Mouse (Mus musculus): Measurements from ENCODE around the gene Zbtb16. TPM values are rescaled to one million over a fixed set of nuclear protein-coding genes. Genes with fewer than 3 reads are reported as not detected.

Zbtb16 gene
- polyA plus RNA-seq, 2 experiments from 2014 or later = not detected

DNA sequence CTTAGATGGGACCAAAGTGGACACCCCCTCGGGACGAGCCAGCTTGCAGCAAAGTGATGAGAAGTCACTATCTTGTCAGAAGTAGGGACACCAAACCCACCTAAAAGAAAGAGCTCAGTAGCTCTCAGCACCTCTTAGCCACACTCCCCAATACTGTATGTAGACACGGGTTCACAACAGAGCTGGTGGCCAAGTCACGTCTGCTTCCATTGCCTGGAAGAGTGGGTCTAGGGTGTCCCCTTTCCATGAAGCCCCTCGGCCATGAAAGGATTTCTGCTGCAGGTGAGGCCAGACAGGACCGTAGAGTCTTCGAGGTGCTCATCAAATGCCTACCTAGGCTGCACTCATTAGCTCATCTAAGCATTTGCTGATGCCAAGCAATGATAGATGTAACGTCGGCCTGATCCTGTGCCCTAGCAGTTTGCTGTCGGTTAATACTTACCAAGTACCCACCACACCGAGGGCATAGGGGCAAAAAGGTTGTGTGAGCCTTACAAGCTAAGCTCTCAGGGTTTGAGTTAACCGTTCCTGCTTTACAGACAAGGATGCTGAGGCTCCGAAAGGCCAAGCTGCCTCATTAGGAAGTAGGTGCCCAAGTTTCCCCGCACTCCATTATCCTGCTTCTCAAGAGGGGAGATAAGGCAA lies 94.5 kb downstream of the Zbtb16 start:
- ATAC-seq = no peak

DNA sequence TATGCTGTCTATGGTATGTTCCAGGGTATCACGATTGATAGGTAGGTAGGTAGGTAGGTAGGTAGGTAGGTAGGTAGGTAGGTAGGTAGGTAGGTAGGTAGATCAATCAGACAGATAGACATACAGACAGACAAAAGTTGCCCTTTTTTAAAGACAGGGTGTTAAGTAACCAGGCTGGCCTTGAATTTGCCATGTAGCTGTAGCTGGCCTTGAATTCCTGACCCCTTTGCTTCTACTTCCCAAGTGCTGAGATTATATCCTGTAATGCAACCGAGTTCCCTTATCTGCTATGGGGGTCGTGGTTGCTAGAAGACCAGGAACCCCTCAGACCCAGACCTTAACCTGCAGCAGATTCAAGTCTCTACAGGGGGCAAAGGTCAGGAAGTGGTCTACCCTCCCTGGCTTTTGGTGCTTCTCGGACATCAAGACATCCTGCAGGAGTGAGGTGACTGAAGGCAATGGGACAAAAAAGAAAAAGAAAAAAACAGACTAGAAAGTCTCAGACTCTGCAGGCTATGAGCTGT lies 95.2 kb downstream of the Zbtb16 start:
- ATAC-seq = no peak

DNA sequence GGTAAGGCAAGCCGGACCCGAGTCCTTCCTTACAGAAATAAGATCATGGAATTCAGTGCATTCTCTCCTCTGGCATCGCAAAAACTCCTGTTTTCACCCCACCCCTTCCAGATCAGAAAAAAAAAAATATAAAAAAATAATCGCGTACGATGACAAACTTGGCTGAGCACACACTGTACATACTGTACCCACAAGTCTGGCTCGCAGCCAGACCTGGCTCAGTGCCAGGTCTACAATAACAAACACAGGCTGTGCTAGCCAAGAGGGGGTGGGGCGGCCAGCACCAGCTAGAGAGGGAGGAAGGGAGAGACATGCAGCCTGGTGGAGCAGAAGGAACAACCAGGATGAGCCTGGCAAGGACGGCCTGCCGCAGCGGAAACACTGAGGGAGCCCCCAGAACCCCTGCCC lies 95.9 kb downstream of the Zbtb16 start:
- ATAC-seq = peak; percentile 98

DNA sequence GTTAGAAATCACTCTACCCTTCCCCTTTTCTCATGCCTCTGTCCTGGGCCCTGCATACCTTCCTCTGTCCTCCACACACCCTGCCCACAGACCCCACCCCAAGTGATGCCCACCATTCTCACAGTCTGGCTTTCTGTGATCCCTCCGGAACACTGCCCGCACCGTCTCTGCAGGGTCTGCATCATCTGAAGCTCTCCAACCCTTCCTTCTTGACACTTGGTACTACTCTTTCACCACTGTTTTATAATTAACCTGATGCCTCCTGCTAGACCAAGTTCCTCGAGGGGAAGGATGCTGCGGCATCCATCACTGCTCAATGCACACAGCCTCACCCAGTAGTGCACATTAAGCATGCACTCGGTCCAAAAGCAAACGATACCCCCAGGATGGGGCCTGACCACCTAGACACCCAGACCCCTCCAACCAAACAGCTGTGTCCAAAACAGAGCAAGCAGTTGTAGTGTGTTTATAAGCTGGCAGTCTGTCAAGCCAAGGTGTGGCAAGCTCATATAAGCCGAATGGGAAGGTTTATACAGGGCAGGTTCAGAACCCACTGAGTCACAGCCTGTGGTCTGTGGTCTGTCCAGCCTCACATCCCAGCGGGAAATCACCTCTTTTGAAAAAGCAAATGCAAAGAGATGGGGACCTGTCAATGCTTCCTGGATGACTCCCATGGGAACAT lies 97.1 kb downstream of the Zbtb16 start:
- ATAC-seq = no peak

DNA sequence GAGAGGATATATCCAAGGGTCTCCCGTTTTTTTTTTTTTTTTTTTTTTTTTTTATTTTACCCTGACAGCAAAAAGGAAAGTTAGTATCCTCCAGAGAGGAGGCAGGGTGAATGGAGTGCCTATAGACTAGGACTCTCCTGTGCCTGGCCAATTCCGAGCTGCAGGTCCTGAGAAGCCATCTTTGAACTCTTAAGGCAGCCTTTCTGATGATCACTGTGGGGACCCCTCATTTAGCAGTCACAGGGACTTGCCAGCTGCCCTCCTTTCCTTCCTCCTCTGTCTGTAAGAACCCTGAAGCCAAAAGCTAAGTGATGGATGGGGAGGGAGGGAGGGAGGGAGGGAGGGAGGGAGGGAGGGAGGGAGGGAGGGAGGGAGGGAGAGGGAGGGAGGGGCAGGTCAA lies 98.1 kb downstream of the Zbtb16 start:
- no peak for ATAC-seq

DNA sequence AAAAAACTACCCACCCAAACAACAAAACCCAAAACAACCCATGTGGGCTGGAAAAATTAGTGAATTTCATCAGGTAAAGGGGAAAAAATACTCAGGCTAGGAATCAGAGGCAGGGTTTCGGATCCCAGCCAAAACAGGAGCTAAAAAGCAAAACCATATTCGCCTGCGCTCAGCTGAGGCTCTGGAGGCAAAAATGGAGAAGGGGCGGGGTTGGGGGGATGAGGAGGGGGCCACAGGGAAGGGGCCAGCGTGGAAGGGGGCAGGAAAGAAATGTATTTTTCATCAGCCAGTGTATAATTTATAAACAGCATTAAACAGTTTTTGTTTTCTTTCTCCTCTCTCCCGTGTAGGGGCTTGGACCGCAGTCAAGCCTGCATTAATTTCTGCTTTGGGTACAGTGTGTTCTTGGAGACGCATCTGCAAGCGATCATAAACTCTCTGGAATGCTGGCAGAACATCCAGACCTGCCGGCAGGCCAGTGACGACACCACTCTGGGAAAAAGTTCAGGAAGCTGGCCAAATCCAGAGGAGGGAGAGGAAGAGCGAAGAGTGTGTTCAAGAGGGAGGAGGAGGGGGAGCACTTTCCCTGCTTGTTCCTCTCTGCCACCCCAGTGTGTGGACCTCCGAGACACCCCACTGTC lies 98.7 kb downstream of the Zbtb16 start:
- no peak for ATAC-seq

DNA sequence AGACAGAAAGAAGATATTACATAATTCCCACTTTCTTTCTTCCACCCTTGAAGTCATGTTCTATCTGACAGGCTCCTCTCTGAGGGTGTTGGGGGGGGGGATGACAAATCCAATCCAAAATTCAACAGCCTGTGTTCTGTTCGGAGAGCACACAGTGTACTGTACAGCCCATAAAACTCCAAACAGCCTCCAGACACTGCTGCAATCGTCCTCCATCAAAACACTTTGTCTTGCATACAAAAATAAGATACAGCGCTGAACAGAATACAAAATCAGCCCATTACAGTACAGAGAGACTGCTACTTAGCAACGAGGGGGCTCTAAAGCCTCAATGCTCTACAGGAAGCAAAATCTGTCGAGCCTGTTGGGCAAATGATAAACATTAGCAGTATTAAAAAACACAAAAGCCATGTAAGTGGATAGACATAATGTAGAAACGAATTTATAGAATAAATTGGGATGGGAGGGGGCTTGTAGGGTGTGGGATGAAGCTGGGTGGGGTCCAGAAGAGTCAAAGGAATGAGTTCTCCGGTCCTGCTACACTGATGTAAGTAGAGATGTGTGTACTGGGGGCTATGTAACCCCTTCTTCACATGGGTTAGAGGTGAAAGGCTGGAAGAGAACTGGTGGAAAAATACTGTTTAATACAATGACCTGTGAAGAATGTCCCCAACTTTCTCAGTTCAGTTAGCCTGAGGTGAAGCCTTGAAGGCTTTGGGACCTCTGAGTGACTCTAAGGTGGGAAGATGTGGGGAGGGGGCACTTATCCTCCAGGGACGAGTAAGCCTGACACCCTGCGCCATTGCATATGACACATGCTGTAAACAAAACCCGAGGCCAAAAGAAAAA lies 99.4 kb downstream of the Zbtb16 start:
- ATAC-seq = no peak

DNA sequence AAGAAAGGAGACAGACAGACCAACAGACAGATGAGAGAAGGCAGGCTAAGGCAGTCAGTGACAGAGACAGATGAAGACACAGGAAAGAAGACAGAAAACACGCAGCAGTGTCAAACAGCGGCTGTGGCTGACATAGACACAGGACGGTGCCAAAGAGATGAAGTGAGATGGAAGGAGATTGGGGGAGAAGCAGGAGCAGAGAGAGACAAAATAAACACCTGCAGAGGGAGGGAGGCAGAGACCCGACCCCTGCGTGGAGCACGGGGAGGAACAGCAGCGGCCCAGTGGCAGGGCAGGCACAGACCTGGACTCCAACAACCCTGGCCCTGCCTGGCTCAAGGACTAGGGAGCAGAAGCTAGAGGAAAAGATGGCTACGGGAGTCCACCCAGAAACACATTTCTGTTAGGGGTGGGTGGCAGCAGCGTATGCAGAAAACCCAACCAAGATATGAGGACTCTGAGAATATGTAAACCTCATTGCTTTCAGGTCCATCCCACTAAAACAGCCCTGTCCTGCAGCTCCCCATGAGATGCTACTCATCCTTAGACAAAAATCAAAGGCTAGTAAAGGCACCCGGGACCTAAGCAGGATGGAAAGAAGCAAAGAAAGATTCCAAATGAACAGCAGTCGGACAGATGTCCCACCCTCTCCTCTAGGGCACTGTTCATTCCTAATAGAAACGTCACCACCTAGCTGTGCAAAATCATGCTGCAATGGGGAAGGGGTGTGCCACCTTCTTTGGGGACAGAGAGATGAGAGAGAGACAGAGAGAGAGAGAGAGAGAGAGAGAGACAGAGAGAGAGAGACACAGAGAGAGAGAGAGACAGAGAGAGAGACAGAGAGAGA lies 100.3 kb downstream of the Zbtb16 start:
- ATAC-seq = no peak

DNA sequence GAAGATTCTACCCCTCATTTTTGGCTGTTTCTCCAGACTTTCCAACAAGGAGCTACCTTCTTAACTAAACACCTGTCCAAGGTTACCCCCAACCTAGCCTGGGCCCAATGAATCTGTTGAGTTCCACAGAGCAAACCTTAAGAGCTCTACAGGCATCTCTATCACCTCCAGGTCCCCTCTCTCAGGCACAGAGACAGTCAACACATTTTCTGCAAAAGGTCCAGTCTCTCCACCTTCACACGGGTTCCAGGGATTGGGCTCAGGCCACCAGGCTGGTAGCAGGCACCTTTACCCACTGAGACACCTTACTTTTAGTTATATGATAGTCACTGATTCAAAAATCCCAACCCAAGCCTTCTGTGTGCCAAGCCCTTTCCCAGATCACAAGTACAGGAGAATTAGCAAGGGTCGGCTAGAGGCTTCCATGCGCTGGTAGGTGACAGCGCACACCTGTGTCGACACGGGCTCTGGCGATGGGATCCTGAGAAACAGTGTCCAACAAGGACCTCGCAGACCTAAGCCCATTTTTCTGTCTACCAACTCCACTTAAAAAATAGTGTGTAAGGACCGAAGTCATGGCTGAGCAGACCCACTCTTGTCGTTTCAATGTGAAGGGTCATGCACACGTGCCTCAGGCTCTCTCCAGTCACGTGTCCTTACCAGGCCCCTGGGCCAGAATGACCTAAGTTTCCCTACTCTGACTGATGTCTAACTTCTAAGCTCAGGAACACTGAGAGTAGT lies 101.1 kb downstream of the Zbtb16 start:
- no peak for ATAC-seq

DNA sequence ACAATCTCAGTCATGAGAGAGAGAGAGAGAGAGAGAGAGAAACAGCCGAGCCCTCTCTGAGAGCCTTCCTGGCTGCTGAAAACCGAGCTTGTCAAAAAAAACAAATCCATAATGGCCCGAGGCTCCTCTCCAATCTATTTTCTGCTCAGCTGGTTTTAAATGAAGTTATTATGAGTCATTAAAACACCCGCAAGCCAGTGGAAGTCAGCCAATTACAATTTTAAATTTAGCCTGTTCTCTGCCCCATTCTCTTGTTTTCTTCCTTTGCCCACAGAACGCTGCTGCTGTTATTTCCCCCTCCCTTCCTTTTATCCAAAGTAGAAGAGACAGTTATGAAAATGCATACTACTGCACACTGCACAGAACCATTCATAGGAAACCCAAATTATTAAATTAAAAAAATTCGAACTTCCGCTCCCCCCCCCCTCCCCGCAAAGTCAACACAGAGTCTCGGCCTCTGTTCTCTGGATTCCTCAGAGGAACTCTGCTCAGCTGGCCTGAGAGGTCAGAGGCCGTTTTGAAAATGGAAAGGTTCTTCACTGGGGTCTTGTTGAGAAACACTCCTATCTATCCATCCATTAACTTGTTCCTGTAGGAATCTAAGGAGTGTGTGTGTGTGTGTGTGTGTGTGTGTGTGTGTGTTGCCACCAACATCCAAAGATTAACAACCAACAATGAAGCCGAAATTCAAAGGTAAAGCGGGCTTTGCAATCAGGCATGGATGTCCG lies 102.0 kb downstream of the Zbtb16 start:
- peak; percentile 32 for ATAC-seq

DNA sequence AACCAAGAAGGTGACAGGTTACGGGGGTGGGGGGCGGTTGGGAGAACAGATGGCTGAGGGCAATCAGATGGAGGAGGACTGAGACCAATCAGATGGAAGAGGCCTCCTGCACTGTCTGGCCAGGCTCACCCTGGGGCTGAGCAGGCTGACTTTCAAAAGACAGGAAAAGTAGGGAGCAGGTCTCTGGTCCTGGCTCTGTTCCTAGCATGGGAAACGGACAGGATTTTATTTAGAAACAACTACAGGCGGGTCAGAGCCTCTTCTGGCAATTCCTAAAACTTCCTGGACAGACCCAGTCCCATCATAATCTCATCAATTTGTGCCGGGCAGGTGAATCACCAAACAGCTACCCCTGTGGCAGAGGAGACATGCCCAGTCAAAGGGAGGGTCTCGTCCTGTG lies 102.9 kb downstream of the Zbtb16 start:
- no peak for ATAC-seq

DNA sequence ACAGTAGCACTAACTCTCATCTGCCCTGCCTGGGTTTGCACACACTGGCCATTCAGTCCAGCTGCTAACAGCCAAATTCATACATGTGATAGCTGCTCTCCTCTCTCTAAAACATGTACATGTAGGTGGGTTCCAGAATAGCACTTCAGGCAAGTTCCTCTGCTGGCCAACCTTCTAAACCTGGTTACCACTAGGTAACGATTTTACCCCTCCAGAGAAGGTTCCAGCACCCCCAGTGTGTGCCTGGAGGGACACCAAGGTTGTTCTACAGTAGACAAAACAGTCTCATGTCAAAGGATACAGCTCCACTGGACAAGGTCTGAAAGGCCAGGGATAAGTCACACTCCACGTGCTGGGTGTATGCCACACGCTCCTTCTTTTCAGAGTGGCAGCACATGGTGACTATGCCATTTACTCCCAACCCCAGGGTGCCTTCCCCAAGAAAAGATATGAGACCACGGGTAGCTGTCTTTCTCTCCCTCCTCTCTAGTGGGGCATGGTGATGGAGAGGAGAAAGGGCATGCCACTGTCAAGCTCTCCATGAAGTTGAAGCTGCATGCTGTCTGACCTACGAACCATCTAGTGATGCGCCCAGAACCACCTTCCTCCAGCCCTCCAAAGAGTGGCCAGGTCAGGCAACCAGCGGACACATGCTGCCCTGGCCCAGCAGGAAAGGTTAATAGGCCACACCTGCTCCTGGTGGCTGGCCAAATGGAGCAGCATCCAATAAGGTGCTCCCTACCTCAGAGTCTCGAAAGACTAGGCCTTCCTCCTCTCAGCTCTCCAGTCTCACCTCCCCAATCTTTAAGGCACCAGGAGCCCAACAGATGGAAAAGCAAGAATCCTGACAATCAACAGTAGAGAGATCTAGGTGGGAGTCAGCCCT lies 104.1 kb downstream of the Zbtb16 start:
- ATAC-seq = no peak

DNA sequence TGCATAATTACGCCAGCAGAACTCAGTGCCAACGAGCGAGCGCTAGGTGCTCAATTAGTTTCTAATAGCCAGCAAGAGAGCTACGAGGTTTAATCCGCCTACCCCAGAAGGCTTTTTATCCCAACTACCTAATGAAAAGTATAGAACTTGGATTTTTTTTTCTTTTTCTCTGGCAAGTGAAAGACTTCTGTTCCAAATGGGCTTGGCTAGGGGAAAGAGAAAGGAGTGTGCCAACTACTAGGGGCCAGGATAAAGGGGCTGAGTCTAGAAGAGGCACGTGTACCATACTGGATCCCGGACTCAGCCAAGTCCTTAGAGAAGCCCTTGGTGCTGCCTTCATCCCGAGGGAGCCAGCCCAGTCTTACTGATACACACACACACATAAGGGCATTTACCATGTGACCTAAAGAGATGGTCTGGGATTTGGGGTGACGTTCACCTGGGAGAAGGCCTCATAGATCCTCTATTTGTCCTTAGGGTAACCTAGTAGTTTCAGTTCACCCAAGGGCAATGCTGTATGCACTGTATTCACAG lies 105.5 kb downstream of the Zbtb16 start:
- ATAC-seq = no peak

DNA sequence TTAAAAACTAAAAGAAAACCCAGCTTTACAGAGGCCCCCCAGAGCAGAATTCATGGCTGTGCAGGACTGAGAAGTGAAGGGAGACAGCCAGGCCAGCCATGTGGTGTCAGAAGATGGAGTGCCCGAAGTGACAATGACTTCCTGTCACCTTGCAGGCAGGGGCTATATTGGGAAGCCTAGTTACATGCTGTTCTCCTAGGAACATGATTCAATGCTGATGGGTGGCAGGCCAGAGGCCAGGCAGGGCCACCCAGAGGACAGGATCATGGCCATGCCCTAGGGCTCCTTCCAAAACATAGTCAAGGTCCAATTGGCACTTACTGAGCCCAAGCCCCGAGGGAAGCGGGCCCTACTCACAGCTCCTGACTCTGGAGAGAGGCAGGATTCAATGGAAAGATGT lies 106.6 kb downstream of the Zbtb16 start:
- ATAC-seq = no peak

DNA sequence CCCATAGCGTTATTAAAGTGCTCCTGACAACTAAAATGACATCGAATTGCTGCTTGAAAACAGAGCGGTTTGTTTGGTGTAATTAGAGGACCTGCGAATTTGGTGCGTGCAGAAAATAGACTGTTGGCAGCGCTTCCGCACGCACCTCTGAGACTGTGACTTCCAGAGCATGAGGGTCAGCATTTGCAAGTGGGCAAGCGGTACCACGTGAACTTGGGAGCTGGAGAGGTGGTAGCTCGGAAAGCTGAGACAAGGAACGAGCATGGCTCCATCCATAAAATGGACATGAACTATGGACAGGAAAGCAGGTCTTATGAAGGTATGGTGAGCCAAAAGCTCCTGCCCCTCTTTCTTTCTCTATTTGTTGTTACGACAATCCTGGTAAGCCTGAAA lies 107.3 kb downstream of the Zbtb16 start:
- ATAC-seq = no peak

DNA sequence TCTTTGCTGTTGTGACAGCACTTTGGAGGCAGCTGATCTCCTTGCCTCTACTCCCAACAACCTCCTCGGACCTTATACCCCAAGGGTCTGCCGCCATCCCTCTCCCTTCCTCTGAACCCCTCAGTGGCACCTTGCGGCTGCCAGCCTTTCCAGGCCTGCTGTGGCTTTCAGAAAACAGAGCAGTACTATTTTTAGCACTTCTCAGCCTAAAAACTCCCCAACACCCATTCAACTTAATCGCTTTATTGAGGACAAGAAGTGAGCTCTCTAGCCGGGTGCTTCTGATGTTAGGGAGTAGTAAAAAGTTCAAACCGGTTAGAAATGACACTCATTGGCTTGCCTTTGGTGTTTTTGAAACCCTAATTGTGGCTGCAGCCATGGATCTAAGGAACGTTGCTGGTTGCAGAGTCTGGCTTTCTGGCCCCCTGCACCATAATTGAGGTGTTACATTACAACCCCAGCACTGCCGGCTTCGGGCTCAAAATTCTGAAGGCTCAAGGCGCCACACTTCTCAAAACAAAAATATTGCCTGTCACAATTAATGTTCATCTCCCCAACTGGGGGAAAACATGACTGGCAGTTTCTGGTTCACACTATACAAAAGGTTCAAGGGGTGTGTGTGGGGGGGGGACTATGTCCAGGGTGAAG lies 107.8 kb downstream of the Zbtb16 start:
- no peak for ATAC-seq

DNA sequence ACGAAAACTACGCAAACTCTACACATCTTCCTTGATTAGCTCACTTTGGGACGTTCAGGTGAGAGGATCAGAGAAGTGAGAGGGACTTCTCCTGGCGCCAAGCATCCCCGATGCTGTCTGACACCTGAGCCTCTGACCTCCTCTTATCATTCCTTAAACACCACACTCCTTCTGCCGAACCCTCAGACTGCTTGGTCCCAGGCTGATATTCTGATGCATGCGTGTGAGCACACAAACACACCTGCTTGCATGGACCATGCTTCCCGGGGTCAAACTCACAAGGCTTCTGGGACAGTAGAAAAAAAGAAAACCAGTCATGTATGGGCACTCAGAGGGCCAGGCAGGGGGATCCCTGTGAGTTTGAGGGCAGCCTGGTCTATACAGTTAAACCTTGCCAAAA lies 109.7 kb downstream of the Zbtb16 start:
- no peak for ATAC-seq

DNA sequence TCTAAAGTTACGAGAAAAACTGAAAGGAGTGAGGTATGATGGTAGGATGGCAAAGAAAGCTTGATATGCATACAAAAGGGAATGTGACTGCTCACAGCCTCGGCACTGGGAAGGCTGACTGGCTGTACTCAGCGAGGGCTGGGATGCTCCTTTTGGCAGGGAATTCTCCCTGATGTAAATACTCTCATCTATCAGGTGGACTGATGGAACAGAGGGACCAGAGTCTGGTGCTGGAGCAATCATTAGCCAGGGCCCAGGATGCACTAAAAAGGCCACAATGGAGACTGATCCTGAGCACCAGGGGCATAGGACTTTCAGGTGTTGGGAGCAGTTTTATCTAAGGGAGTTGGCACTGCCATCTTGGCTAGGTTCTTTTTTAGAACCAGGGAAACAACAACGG lies 110.1 kb downstream of the Zbtb16 start:
- ATAC-seq = no peak

DNA sequence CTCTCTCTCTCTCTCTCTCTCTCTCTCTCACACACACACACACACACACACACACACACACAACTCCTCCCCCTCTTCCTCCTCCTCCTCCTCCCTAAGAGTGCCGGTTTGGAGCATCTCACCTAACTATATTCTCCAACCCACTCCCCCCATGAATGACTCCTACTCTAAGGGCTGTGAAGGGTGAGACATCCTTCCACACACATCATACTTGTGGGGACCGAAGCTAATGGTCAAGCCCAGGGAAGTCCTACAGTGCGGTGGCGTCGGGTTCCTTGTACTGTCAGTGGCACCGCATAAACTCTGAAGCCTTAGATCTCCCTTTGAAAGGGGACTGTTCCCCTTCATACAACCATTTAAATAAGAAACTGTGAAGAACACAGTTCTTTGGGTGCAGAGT lies 110.9 kb downstream of the Zbtb16 start:
- no peak for ATAC-seq

Measured in CD4-positive, CD25-positive, alpha-beta regulatory T cell, adult 4 months (primary cell).